Mouse (Mus musculus) kidney, adult 2 months (tissue): ENCODE results near the gene Msto1.
"Not testable (repeated sequence)": the region's sequence is repeated elsewhere in the genome, so short reads cannot be mapped to it uniquely, and the experiment has no call there.

ENCODE experiments used
- CTCF ChIP-seq: fragments of 200-500 bp; conservative IDR thresholded peaks from 2 replicates; pipeline ENCODE4 v1.5.1; 2011; ENCODE audit warnings: low read depth, mild to moderate bottlenecking, control low read depth, low read length, moderate library complexity, mixed read lengths; ENCODE audit not compliant: insufficient read depth, insufficient read length
- POLR2A ChIP-seq: fragments of 200-500 bp; IDR thresholded peaks from one replicate; pipeline ENCODE4 v1.6.1; 2011; ENCODE audit warnings: low read depth, low read length, control low read depth

DNA sequence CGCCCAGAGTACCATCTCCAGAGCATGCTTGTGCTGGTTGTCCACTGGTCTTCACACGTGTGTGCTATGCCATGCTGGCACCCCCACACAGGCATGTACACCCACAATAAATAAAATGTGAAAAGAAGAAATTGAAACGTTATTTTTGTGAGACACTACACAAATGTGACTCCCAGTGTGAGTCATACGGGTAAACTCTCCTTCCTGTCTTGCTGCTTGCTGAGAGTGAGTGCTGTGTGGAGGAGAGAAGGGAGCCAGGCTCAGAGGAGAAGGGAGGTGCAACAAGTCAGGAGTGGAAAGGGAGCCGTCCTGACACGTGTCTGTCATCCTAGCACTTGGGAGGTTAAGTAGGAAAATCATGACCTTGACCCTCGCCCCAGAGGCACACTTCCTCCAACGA, 46.6 kb downstream of the Msto1 start:
- not testable (repeated sequence) for TF ChIP-seq POLR2A, CTCF
